Mouse (Mus musculus) hindbrain, embryonic 14.5 days (tissue): ENCODE results near the gene Ubac2. TPM values are rescaled to one million over a fixed set of nuclear protein-coding genes. Genes with fewer than 3 reads are reported as not detected.

Source experiments
- ATAC-seq: fragments of 200-750 bp; cut with Nextera tagmentation; 2 replicates; pipeline ENCODE4 v1.8.0; 2017; ENCODE audit warnings: moderate number of reproducible peaks, mild to moderate bottlenecking, moderate TSS enrichment, moderate library complexity; ENCODE audit not compliant: low FRiP score
- DNase-seq: peaks from one replicate; pipeline ENCODE4 v3.0.0-alpha.2; 2015; ENCODE audit warnings: low spot score
- H3K27ac ChIP-seq: fragments of 300-500 bp; sonication (generic); 2 replicates; pipeline ENCODE4 v1.5.1; 2014; ENCODE audit warnings: mild to moderate bottlenecking, moderate library complexity
- H3K27me3 ChIP-seq: fragments of 300-500 bp; sonication (generic); 2 replicates; pipeline ENCODE4 v1.6.1; 2014; ENCODE audit warnings: mild to moderate bottlenecking, low read length, mixed read lengths; ENCODE audit not compliant: control insufficient read depth, insufficient read depth
- H3K36me3 ChIP-seq: fragments of 300-500 bp; sonication (generic); replicated peaks from 2 replicates; pipeline ENCODE4 v1.6.1; 2014; ENCODE audit not compliant: control insufficient read depth, insufficient read depth
- H3K4me1 ChIP-seq: fragments of 300-500 bp; sonication (generic); replicated peaks from 2 replicates; pipeline ENCODE4 v1.6.1; 2014; ENCODE audit warnings: antibody characterized with exemption, low read length, mixed read lengths; ENCODE audit not compliant: control insufficient read depth, insufficient read depth
- H3K4me2 ChIP-seq: fragments of 300-500 bp; sonication (generic); replicated peaks from 2 replicates; pipeline ENCODE4 v1.6.1; 2014; ENCODE audit warnings: mild to moderate bottlenecking, moderate library complexity
- H3K4me3 ChIP-seq: fragments of 300-500 bp; sonication (generic); replicated peaks from 2 replicates; pipeline ENCODE4 v1.5.1; 2014; ENCODE audit warnings: mild to moderate bottlenecking, low read length
- H3K9ac ChIP-seq: fragments of 300-500 bp; sonication (generic); 2 replicates; pipeline ENCODE4 v1.6.1; 2014
- H3K9me3 ChIP-seq: fragments of 300-500 bp; sonication (generic); 2 replicates; pipeline ENCODE4 v1.6.1; 2016; ENCODE audit warnings: low read length; ENCODE audit not compliant: control insufficient read depth
- WGBS: fragments of 180-500 bp; shearing (Covaris S2); extraction: QIAGEN DNeasy Blood & Tissue Kit; methylation state at CpG from one replicate; pipeline ENCODE4 v1.1.7; 2014; 5-methylcytosine and 5-hydroxymethylcytosine counted together
- polyA plus RNA-seq: library from polyadenylated mRNA; unstranded; fragments of >200 nt; fragmentation: Nextera tagmentation; extraction: Ambion mirVana; gene quantifications from 2 replicates; pipeline ENCODE4 v1.2.1, GENCODE M21; 2014

The Ubac2 gene
- polyA plus RNA-seq, 1 experiment from 2014 or later, result 49.6 TPM

- peaks cover 3% of the 10 kb centered on the region; the same call in 1 of the 2 replicates for H3K36me3 ChIP-seq
- no peak overlapping the region for H3K27ac ChIP-seq
- no peak overlapping the region for H3K4me3 ChIP-seq
- DNase-seq, result peak; percentile 91
- no peaks in the 10 kb centered on the region; the same call in 1 of the 2 replicates for H3K4me1 ChIP-seq
- H3K9ac ChIP-seq, result no peak overlapping the region
- H3K9me3 ChIP-seq, result no peaks in the 10 kb centered on the region
- H3K27me3 ChIP-seq, result no peaks in the 10 kb centered on the region
- WGBS, result 73% methylated on average over 8 of the region's 8 CpGs
- no peak for ATAC-seq
- H3K4me2 ChIP-seq, result no peak overlapping the region
Observed at GRCm38 (mm10) chr14:121928375-121929137, 50.1 kb downstream of the Ubac2 start.

GRCm38 (mm10) chr14:121929243-121929951, 51.0 kb downstream of the Ubac2 start:
- no peak overlapping the region for H3K4me2 ChIP-seq
- no peaks in the 10 kb centered on the region; the same call in 1 of the 2 replicates for H3K4me1 ChIP-seq
- H3K9me3 ChIP-seq, result no peaks in the 10 kb centered on the region
- WGBS, result 88% methylated on average over 12 of the region's 12 CpGs
- DNase-seq (no peak), ATAC-seq (no peak)
- H3K27ac ChIP-seq, result no peak overlapping the region
- no peaks in the 10 kb centered on the region for H3K27me3 ChIP-seq
- peaks cover 11% of the 10 kb centered on the region for H3K36me3 ChIP-seq
- no peak overlapping the region for H3K4me3 ChIP-seq
- H3K9ac ChIP-seq, result no peak overlapping the region

- Histone ChIP-seq H3K36me3 (peaks cover 12% of the 10 kb centered on the region), H3K4me3 (no peak overlapping the region), H3K27me3 (no peaks in the 10 kb centered on the region), H3K9me3 (0 out of 2 replicates have a peak, but pooled peaks cover 4% of the 10 kb centered on the region), H3K4me1 (no peaks in the 10 kb centered on the region; the same call in 1 of the 2 replicates), H3K9ac (no peak overlapping the region), H3K4me2 (no peak overlapping the region), H3K27ac (no peak overlapping the region)
- ATAC-seq, result no peak
- DNase-seq, result no peak
- WGBS, result 79% methylated on average over 7 of the region's 7 CpGs
Observed at GRCm38 (mm10) chr14:121930731-121931383, 52.4 kb downstream of the Ubac2 start.

GRCm38 (mm10) chr14:121931594-121931993, 53.2 kb downstream of the Ubac2 start:
- 0 out of 2 replicates have a peak, but pooled peaks cover 5% of the 10 kb centered on the region for H3K9me3 ChIP-seq
- no peak overlapping the region for H3K4me2 ChIP-seq
- H3K9ac ChIP-seq, result no peak overlapping the region
- DNase-seq (no peak), ATAC-seq (no peak)
- 93% methylated on average over 3 of the region's 3 CpGs for WGBS
- H3K27me3 ChIP-seq, result no peaks in the 10 kb centered on the region
- no peak overlapping the region for H3K4me3 ChIP-seq
- no peak overlapping the region for H3K27ac ChIP-seq
- H3K4me1 ChIP-seq, result no peaks in the 10 kb centered on the region; the same call in 1 of the 2 replicates
- peaks cover 12% of the 10 kb centered on the region for H3K36me3 ChIP-seq

- Histone ChIP-seq H3K27me3 (no peaks in the 10 kb centered on the region), H3K4me1 (no peaks in the 10 kb centered on the region; the same call in 1 of the 2 replicates), H3K9ac (no peak overlapping the region), H3K36me3 (peaks cover 12% of the 10 kb centered on the region), H3K4me3 (no peak overlapping the region), H3K4me2 (no peak overlapping the region), H3K27ac (no peak overlapping the region), H3K9me3 (0 out of 2 replicates have a peak, but pooled peaks cover 5% of the 10 kb centered on the region)
- WGBS, result 83% methylated on average over 4 of the region's 4 CpGs
- DNase-seq (no peak), ATAC-seq (no peak)
Observed at GRCm38 (mm10) chr14:121932180-121932579, 53.8 kb downstream of the Ubac2 start.

- peaks cover 12% of the 10 kb centered on the region for H3K36me3 ChIP-seq
- no peaks in the 10 kb centered on the region for H3K27me3 ChIP-seq
- 96% methylated on average over 7 of the region's 7 CpGs for WGBS
- ATAC-seq, result no peak
- H3K4me3 ChIP-seq, result no peak overlapping the region
- 0 out of 2 replicates have a peak, but pooled peaks cover 5% of the 10 kb centered on the region for H3K9me3 ChIP-seq
- H3K4me2 ChIP-seq, result no peak overlapping the region
- no peaks in the 10 kb centered on the region; the same call in 1 of the 2 replicates for H3K4me1 ChIP-seq
- H3K27ac ChIP-seq, result no peak overlapping the region
- H3K9ac ChIP-seq, result no peak overlapping the region
- no peak for DNase-seq
Observed at GRCm38 (mm10) chr14:121933906-121934596, 55.6 kb downstream of the Ubac2 start.

GRCm38 (mm10) chr14:121934597-121934946, 56.2 kb downstream of the Ubac2 start:
- 96% methylated on average over 5 of the region's 5 CpGs for WGBS

GRCm38 (mm10) chr14:121936356-121936755, 57.9 kb downstream of the Ubac2 start:
- Histone ChIP-seq H3K4me3 (no peak overlapping the region), H3K36me3 (peaks cover 12% of the 10 kb centered on the region), H3K9ac (no peak overlapping the region), H3K4me2 (no peak overlapping the region), H3K9me3 (0 out of 2 replicates have a peak, but pooled peaks cover 5% of the 10 kb centered on the region), H3K27ac (no peak overlapping the region), H3K27me3 (no peaks in the 10 kb centered on the region), H3K4me1 (no peaks in the 10 kb centered on the region; the same call in 1 of the 2 replicates)
- ATAC-seq, result no peak
- 98% methylated on average over 4 of the region's 4 CpGs for WGBS
- no peak for DNase-seq

More at GRCm38 (mm10) chr14:121934597-121934946, 56.2 kb downstream of the Ubac2 start:
- H3K4me1 ChIP-seq, result no peaks in the 10 kb centered on the region; the same call in 1 of the 2 replicates
- H3K4me2 ChIP-seq, result no peak overlapping the region
- DNase-seq, result no peak
- H3K4me3 ChIP-seq, result no peak overlapping the region
- H3K27ac ChIP-seq, result no peak overlapping the region
- peaks cover 12% of the 10 kb centered on the region for H3K36me3 ChIP-seq
- no peak for ATAC-seq
- H3K9me3 ChIP-seq, result 0 out of 2 replicates have a peak, but pooled peaks cover 5% of the 10 kb centered on the region
- H3K27me3 ChIP-seq, result no peaks in the 10 kb centered on the region
- H3K9ac ChIP-seq, result no peak overlapping the region
